Mouse (Mus musculus): ENCODE data around the gene Napsa. TPM values are rescaled to one million over a fixed set of nuclear protein-coding genes. Genes with fewer than 3 reads are reported as not detected.

Gene Napsa
- polyA plus RNA-seq, 1 experiment from 2014 or later, result 0.88 TPM

- H3K9me3 ChIP-seq (replicated peaks; ENCODE audit: control insufficient read depth, low read length), result no peaks in the 10 kb centered on the region
- H3K4me2 ChIP-seq (ENCODE audit: low read depth, low read length), result no peak overlapping the region
- no peak for DNase-seq (ENCODE audit: low spot score)
- H3K9ac ChIP-seq (replicated peaks; ENCODE audit: low read length), result no peak overlapping the region
- no peak overlapping the region for H3K27ac ChIP-seq (replicated peaks; ENCODE audit: low read depth, low read length)
- no peaks in the 10 kb centered on the region; the same call in none of the 2 replicates for H3K36me3 ChIP-seq (replicated peaks; ENCODE audit: control insufficient read depth, insufficient read depth, low read depth, low read length)
- H3K27me3 ChIP-seq (ENCODE audit: control insufficient read depth, insufficient read depth, low read length), result no peaks in the 10 kb centered on the region
- no peak overlapping the region for H3K4me3 ChIP-seq (ENCODE audit: low read depth, low read length)
- no peak for ATAC-seq (replicated peaks; ENCODE audit: insufficient number of reproducible peaks, low FRiP score, low TSS enrichment, low read depth)
- 98% methylated on average over 3 of the region's 3 CpGs for WGBS
- H3K4me1 ChIP-seq (ENCODE audit: control insufficient read depth, insufficient read depth, low read length), result peaks cover 5% of the 10 kb centered on the region; the same call in 1 of the 2 replicates
Measured at GRCm38 (mm10) chr7:44546274-44546673, 25.9 kb upstream of the Napsa start.

- peak overlapping the region; percentile 78; the same call in 1 of the 2 replicates for H3K4me2 ChIP-seq (ENCODE audit: low read depth, low read length)
- no peak for DNase-seq (ENCODE audit: low spot score)
- 95% methylated on average over 13 of the region's 13 CpGs for WGBS
- H3K9ac ChIP-seq (replicated peaks; ENCODE audit: low read length), result peak overlapping the region; percentile 72
- H3K27ac ChIP-seq (replicated peaks; ENCODE audit: low read depth, low read length), result no peak overlapping the region
- ATAC-seq (replicated peaks; ENCODE audit: insufficient number of reproducible peaks, low FRiP score, low TSS enrichment, low read depth), result no peak
- no peaks in the 10 kb centered on the region for H3K9me3 ChIP-seq (replicated peaks; ENCODE audit: control insufficient read depth, low read length)
- peak overlapping the region; percentile 63; the same call in 1 of the 2 replicates for H3K4me3 ChIP-seq (ENCODE audit: low read depth, low read length)
- no peaks in the 10 kb centered on the region; the same call in 1 of the 2 replicates for H3K36me3 ChIP-seq (replicated peaks; ENCODE audit: control insufficient read depth, insufficient read depth, low read depth, low read length)
- peaks cover 5% of the 10 kb centered on the region; the same call in 1 of the 2 replicates for H3K4me1 ChIP-seq (ENCODE audit: control insufficient read depth, insufficient read depth, low read length)
- no peaks in the 10 kb centered on the region for H3K27me3 ChIP-seq (ENCODE audit: control insufficient read depth, insufficient read depth, low read length)
Measured at GRCm38 (mm10) chr7:44547041-44547440, 25.1 kb upstream of the Napsa start.

- H3K27ac ChIP-seq (replicated peaks; ENCODE audit: low read depth, low read length), result no peak overlapping the region
- H3K4me1 ChIP-seq (ENCODE audit: control insufficient read depth, insufficient read depth, low read length), result peaks cover 5% of the 10 kb centered on the region; the same call in 1 of the 2 replicates
- ATAC-seq (replicated peaks; ENCODE audit: insufficient number of reproducible peaks, low FRiP score, low TSS enrichment, low read depth), result no peak
Measured at GRCm38 (mm10) chr7:44547725-44548124, 24.5 kb upstream of the Napsa start.

DNA sequence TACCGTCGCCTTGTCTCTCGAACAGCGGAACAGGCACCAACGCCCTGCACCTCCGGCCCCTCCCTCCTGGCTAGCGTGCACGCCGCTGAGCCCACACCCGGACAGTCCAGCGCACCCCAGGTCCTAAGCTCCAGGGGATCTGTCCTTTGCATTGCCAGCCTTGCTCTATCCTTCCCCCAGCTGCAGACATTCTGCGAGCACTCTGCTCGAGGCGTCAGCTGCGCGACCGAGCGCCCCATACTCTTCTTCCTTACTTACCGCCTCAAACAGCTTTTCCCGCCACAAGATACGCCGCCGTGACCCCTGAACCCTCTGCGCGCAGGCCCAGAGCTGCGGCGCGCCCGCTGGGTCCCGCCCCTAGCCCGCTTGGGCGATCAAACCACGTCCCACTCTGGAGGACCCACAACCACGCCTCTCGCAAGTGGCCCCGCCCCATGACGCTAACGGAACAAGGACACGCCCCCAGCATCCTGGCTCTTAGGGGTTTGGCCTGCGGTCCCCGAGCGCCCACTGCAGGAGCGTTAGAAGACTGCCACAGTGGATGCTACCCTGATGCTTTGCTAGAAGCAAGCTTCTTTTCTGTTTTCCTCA lies 23.6 kb upstream of the Napsa start, which contains the start of gene Pold1:
Gene Pold1, minus strand, starts transcription at position 353 of the 591 bp plus-strand sequence.
- Histone ChIP-seq H3K9ac (replicated peaks; ENCODE audit: low read length) (peak within 1 kb of the TSS; percentile 72), H3K9me3 (replicated peaks; ENCODE audit: control insufficient read depth, low read length) (no peaks in the 10 kb centered on the region), H3K27ac (replicated peaks; ENCODE audit: low read depth, low read length) (0 out of 2 replicates have a peak within 1 kb of the TSS, but pooled peaks have one; percentile 49), H3K27me3 (ENCODE audit: control insufficient read depth, insufficient read depth, low read length) (no peaks in the 10 kb centered on the region), H3K4me3 (ENCODE audit: low read depth, low read length) (peak within 1 kb of the TSS; percentile 63), H3K4me2 (ENCODE audit: low read depth, low read length) (peak within 1 kb of the TSS; percentile 78), H3K4me1 (ENCODE audit: control insufficient read depth, insufficient read depth, low read length) (peaks cover 5% of the 10 kb centered on the region; the same call in 1 of the 2 replicates), H3K36me3 (replicated peaks; ENCODE audit: control insufficient read depth, insufficient read depth, low read depth, low read length) (no peaks in the 10 kb centered on the region; the same call in 1 of the 2 replicates)
- under 1% methylated on average over 43 of the region's 43 CpGs for WGBS
- ATAC-seq (replicated peaks; ENCODE audit: insufficient number of reproducible peaks, low FRiP score, low TSS enrichment, low read depth), result peak; percentile 87
- peak; percentile 100 for DNase-seq (ENCODE audit: low spot score)

More at GRCm38 (mm10) chr7:44547725-44548124, 24.5 kb upstream of the Napsa start:
- Histone ChIP-seq H3K4me2 (ENCODE audit: low read depth, low read length) (peak overlapping the region; percentile 78), H3K4me3 (ENCODE audit: low read depth, low read length) (peak overlapping the region; percentile 63), H3K9ac (replicated peaks; ENCODE audit: low read length) (peak overlapping the region; percentile 72), H3K9me3 (replicated peaks; ENCODE audit: control insufficient read depth, low read length) (no peaks in the 10 kb centered on the region), H3K27me3 (ENCODE audit: control insufficient read depth, insufficient read depth, low read length) (no peaks in the 10 kb centered on the region), H3K36me3 (replicated peaks; ENCODE audit: control insufficient read depth, insufficient read depth, low read depth, low read length) (no peaks in the 10 kb centered on the region; the same call in 1 of the 2 replicates)
- 23% methylated on average over 5 of the region's 5 CpGs for WGBS
- DNase-seq (ENCODE audit: low spot score), result no peak

- H3K36me3 ChIP-seq (replicated peaks; ENCODE audit: control insufficient read depth, insufficient read depth, low read depth, low read length), result no peaks in the 10 kb centered on the region; the same call in 1 of the 2 replicates
- DNase-seq (ENCODE audit: low spot score), result no peak
- H3K4me1 ChIP-seq (ENCODE audit: control insufficient read depth, insufficient read depth, low read length), result peaks cover 5% of the 10 kb centered on the region; the same call in 1 of the 2 replicates
- no peaks in the 10 kb centered on the region for H3K9me3 ChIP-seq (replicated peaks; ENCODE audit: control insufficient read depth, low read length)
- no peaks in the 10 kb centered on the region for H3K27me3 ChIP-seq (ENCODE audit: control insufficient read depth, insufficient read depth, low read length)
- no peak for ATAC-seq (replicated peaks; ENCODE audit: insufficient number of reproducible peaks, low FRiP score, low TSS enrichment, low read depth)
- no peak overlapping the region for H3K9ac ChIP-seq (replicated peaks; ENCODE audit: low read length)
- no peak overlapping the region for H3K27ac ChIP-seq (replicated peaks; ENCODE audit: low read depth, low read length)
- WGBS, result 95% methylated on average over 23 of the region's 23 CpGs
- H3K4me3 ChIP-seq (ENCODE audit: low read depth, low read length), result no peak overlapping the region
- no peak overlapping the region for H3K4me2 ChIP-seq (ENCODE audit: low read depth, low read length)
Measured at GRCm38 (mm10) chr7:44549621-44550408, 22.4 kb upstream of the Napsa start.

GRCm38 (mm10) chr7:44550409-44550678 lies 21.8 kb upstream of the Napsa start:
- H3K4me1 ChIP-seq (ENCODE audit: control insufficient read depth, insufficient read depth, low read length), result peaks cover 5% of the 10 kb centered on the region; the same call in 1 of the 2 replicates
- H3K27me3 ChIP-seq (ENCODE audit: control insufficient read depth, insufficient read depth, low read length), result no peaks in the 10 kb centered on the region
- H3K4me3 ChIP-seq (ENCODE audit: low read depth, low read length), result no peak overlapping the region
- WGBS, result 97% methylated on average over 12 of the region's 12 CpGs
- H3K4me2 ChIP-seq (ENCODE audit: low read depth, low read length), result no peak overlapping the region
- no peak overlapping the region for H3K9ac ChIP-seq (replicated peaks; ENCODE audit: low read length)
- no peaks in the 10 kb centered on the region for H3K9me3 ChIP-seq (replicated peaks; ENCODE audit: control insufficient read depth, low read length)
- no peak for DNase-seq (ENCODE audit: low spot score)
- no peak overlapping the region for H3K27ac ChIP-seq (replicated peaks; ENCODE audit: low read depth, low read length)
- no peaks in the 10 kb centered on the region; the same call in 1 of the 2 replicates for H3K36me3 ChIP-seq (replicated peaks; ENCODE audit: control insufficient read depth, insufficient read depth, low read depth, low read length)
- ATAC-seq (replicated peaks; ENCODE audit: insufficient number of reproducible peaks, low FRiP score, low TSS enrichment, low read depth), result no peak

DNA sequence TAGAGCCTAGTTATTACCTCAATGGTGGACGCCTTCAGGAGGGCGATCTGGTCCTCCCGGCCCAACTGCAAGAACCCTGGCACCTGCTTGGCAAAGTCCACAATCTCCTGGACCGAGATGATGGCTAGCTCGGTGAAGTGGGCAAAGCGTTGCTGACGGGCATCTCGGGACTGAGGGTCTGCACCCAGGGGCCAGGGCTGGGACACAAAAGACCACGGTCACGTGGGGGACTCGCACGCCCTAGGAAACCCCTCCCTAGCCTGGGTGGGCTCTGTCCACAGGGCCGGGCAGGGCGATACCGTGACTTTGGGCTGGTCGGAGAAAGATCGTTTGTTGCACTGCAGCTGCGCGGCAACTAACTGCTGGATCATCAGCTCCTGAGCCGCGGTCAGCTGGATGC lies 20.9 kb upstream of the Napsa start:
- Histone ChIP-seq H3K27ac (replicated peaks; ENCODE audit: low read depth, low read length) (no peak overlapping the region), H3K4me3 (ENCODE audit: low read depth, low read length) (no peak overlapping the region), H3K4me1 (ENCODE audit: control insufficient read depth, insufficient read depth, low read length) (peaks cover 5% of the 10 kb centered on the region; the same call in 1 of the 2 replicates), H3K9me3 (replicated peaks; ENCODE audit: control insufficient read depth, low read length) (no peaks in the 10 kb centered on the region), H3K36me3 (replicated peaks; ENCODE audit: control insufficient read depth, insufficient read depth, low read depth, low read length) (no peaks in the 10 kb centered on the region; the same call in 1 of the 2 replicates), H3K4me2 (ENCODE audit: low read depth, low read length) (no peak overlapping the region), H3K27me3 (ENCODE audit: control insufficient read depth, insufficient read depth, low read length) (no peaks in the 10 kb centered on the region), H3K9ac (replicated peaks; ENCODE audit: low read length) (0 out of 2 replicates have a peak overlapping the region, but pooled peaks have one; percentile 9)
- ATAC-seq (replicated peaks; ENCODE audit: insufficient number of reproducible peaks, low FRiP score, low TSS enrichment, low read depth), result no peak
- DNase-seq (ENCODE audit: low spot score), result no peak
- WGBS, result 92% methylated on average over 21 of the region's 21 CpGs

DNA sequence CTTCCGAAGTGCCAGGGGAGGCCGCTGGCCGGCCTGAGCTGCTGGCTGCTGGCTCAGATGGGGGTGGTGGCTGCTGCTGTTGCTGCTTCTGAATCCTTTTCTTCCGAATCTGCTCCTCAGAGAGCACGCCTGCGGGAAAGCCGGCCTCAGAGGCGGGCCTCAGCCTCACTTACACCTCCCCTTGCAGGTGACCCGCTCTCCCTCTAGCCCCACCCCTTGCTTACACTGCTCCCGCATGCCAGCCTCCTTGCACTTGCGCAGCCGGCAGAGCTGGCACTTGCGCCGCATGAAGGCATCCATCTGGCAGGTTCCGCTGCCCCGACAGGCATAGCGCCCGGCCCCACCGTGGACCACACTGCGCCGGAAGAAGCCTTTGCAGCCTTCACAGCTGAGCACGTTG lies 20.4 kb upstream of the Napsa start:
- no peak overlapping the region for H3K27ac ChIP-seq (replicated peaks; ENCODE audit: low read depth, low read length)
- no peak for ATAC-seq (replicated peaks; ENCODE audit: insufficient number of reproducible peaks, low FRiP score, low TSS enrichment, low read depth)
- H3K9ac ChIP-seq (replicated peaks; ENCODE audit: low read length), result no peak overlapping the region
- WGBS, result 84% methylated on average over 22 of the region's 22 CpGs
- no peak for DNase-seq (ENCODE audit: low spot score)
- no peaks in the 10 kb centered on the region for H3K9me3 ChIP-seq (replicated peaks; ENCODE audit: control insufficient read depth, low read length)
- no peak overlapping the region for H3K4me3 ChIP-seq (ENCODE audit: low read depth, low read length)
- H3K4me1 ChIP-seq (ENCODE audit: control insufficient read depth, insufficient read depth, low read length), result peaks cover 5% of the 10 kb centered on the region; the same call in 1 of the 2 replicates
- H3K36me3 ChIP-seq (replicated peaks; ENCODE audit: control insufficient read depth, insufficient read depth, low read depth, low read length), result no peaks in the 10 kb centered on the region; the same call in 1 of the 2 replicates
- no peaks in the 10 kb centered on the region for H3K27me3 ChIP-seq (ENCODE audit: control insufficient read depth, insufficient read depth, low read length)
- H3K4me2 ChIP-seq (ENCODE audit: low read depth, low read length), result no peak overlapping the region
